Mouse (Mus musculus) kidney, embryonic 15.5 days (tissue): ENCODE results near the gene Nek6. TPM values are rescaled to one million over a fixed set of nuclear protein-coding genes. Genes with fewer than 3 reads are reported as not detected.

Experiments
- ATAC-seq: fragments of 200-750 bp; cut with Nextera tagmentation; replicated peaks from 2 replicates; pipeline ENCODE4 v1.8.0; 2017; ENCODE audit warnings: moderate TSS enrichment; ENCODE audit not compliant: low FRiP score
- H3K27ac ChIP-seq: fragments of 300-500 bp; sonication (generic); 2 replicates; pipeline ENCODE4 v1.5.1; 2015; ENCODE audit warnings: mild to moderate bottlenecking, inconsistent platforms
- H3K27me3 ChIP-seq: fragments of 300-500 bp; sonication (generic); 2 replicates; pipeline ENCODE4 v1.6.1; 2015; ENCODE audit warnings: inconsistent platforms
- H3K36me3 ChIP-seq: fragments of 300-500 bp; sonication (generic); 2 replicates; pipeline ENCODE4 v1.6.1; 2015; ENCODE audit warnings: inconsistent platforms
- H3K4me1 ChIP-seq: fragments of 300-500 bp; sonication (generic); 2 replicates; pipeline ENCODE4 v1.6.1; 2015; ENCODE audit warnings: inconsistent platforms
- H3K4me2 ChIP-seq: fragments of 300-500 bp; sonication (generic); 2 replicates; pipeline ENCODE4 v1.6.1; 2015; ENCODE audit warnings: moderate library complexity, mild to moderate bottlenecking, inconsistent platforms
- H3K4me3 ChIP-seq: fragments of 300-500 bp; sonication (generic); replicated peaks from 2 replicates; pipeline ENCODE4 v1.5.1; 2015; ENCODE audit warnings: mild to moderate bottlenecking, inconsistent platforms
- H3K9ac ChIP-seq: fragments of 300-500 bp; sonication (generic); 2 replicates; pipeline ENCODE4 v1.6.1; 2015; ENCODE audit warnings: mild to moderate bottlenecking, inconsistent platforms
- H3K9me3 ChIP-seq: fragments of 300-500 bp; sonication (generic); replicated peaks from 2 replicates; pipeline ENCODE4 v1.6.1; 2016; ENCODE audit warnings: inconsistent platforms
- WGBS: fragments of 180-500 bp; shearing (Covaris S2); methylation state at CpG from one replicate; pipeline ENCODE4 v1.1.7; 2015; ENCODE audit warnings: mixed read lengths; 5-methylcytosine and 5-hydroxymethylcytosine counted together
- polyA plus RNA-seq: library from polyadenylated mRNA; unstranded; fragments of >200 nt; fragmentation: Nextera tagmentation; extraction: Ambion mirVana; gene quantifications from 2 replicates; pipeline ENCODE4 v1.2.1, GENCODE M21; 2015

Nek6 gene
- polyA plus RNA-seq, 1 experiment from 2014 or later, result 73.1 TPM

- Histone ChIP-seq H3K4me1 (no peaks in the 10 kb centered on the region), H3K9me3 (no peaks in the 10 kb centered on the region), H3K4me2 (no peak overlapping the region), H3K9ac (no peak overlapping the region), H3K27me3 (no peaks in the 10 kb centered on the region), H3K36me3 (peaks cover 47% of the 10 kb centered on the region), H3K4me3 (no peak overlapping the region), H3K27ac (no peak overlapping the region)
- WGBS, result 69% methylated on average over 17 of the region's 17 CpGs
- ATAC-seq, result peak; percentile 33; the same call in 1 of the 2 replicates
Observed at GRCm38 (mm10) chr2:38560296-38561227, 49.1 kb downstream of the Nek6 start.

- no peak for ATAC-seq
- peaks cover 56% of the 10 kb centered on the region for H3K36me3 ChIP-seq
- WGBS, result 88% methylated on average over 4 of the region's 4 CpGs
Observed at GRCm38 (mm10) chr2:38562596-38562995, 51.2 kb downstream of the Nek6 start.

GRCm38 (mm10) chr2:38571971-38572601 lies 60.6 kb downstream of the Nek6 start:
- peaks cover 72% of the 10 kb centered on the region for H3K36me3 ChIP-seq
- H3K27me3 ChIP-seq, result no peaks in the 10 kb centered on the region
- no peaks in the 10 kb centered on the region for H3K9me3 ChIP-seq
- no peak overlapping the region for H3K4me2 ChIP-seq
- WGBS, result 87% methylated on average over 23 of the region's 23 CpGs
- H3K9ac ChIP-seq, result no peak overlapping the region
- ATAC-seq, result no peak
- H3K4me1 ChIP-seq, result 0 out of 2 replicates have a peak, but pooled peaks cover 3% of the 10 kb centered on the region
- no peak overlapping the region for H3K27ac ChIP-seq
- no peak overlapping the region for H3K4me3 ChIP-seq

More at GRCm38 (mm10) chr2:38562596-38562995, 51.2 kb downstream of the Nek6 start:
- Histone ChIP-seq H3K9ac (no peak overlapping the region), H3K9me3 (no peaks in the 10 kb centered on the region), H3K27me3 (no peaks in the 10 kb centered on the region), H3K4me1 (no peaks in the 10 kb centered on the region), H3K4me3 (no peak overlapping the region), H3K27ac (no peak overlapping the region), H3K4me2 (no peak overlapping the region)

GRCm38 (mm10) chr2:38574697-38575096 lies 63.3 kb downstream of the Nek6 start:
- H3K4me3 ChIP-seq, result no peak overlapping the region
- H3K9ac ChIP-seq, result no peak overlapping the region
- H3K4me1 ChIP-seq, result 0 out of 2 replicates have a peak, but pooled peaks cover 3% of the 10 kb centered on the region
- WGBS, result 90% methylated on average over 2 of the region's 2 CpGs
- H3K27ac ChIP-seq, result no peak overlapping the region
- no peaks in the 10 kb centered on the region for H3K27me3 ChIP-seq
- no peaks in the 10 kb centered on the region for H3K9me3 ChIP-seq
- no peak for ATAC-seq
- H3K4me2 ChIP-seq, result no peak overlapping the region
- H3K36me3 ChIP-seq, result peaks cover 80% of the 10 kb centered on the region

- Histone ChIP-seq H3K36me3 (peaks cover 59% of the 10 kb centered on the region), H3K4me3 (no peak overlapping the region), H3K4me2 (no peak overlapping the region), H3K27me3 (no peaks in the 10 kb centered on the region), H3K27ac (no peak overlapping the region), H3K9me3 (no peaks in the 10 kb centered on the region), H3K9ac (no peak overlapping the region), H3K4me1 (0 out of 2 replicates have a peak, but pooled peaks cover 3% of the 10 kb centered on the region)
- WGBS, result 66% methylated on average over 13 of the region's 13 CpGs
- ATAC-seq, result no peak
Observed at GRCm38 (mm10) chr2:38578602-38579521, 67.4 kb downstream of the Nek6 start.

- H3K9ac ChIP-seq, result no peak overlapping the region
- no peak for ATAC-seq
- H3K36me3 ChIP-seq, result peaks cover 64% of the 10 kb centered on the region
- no peak overlapping the region for H3K4me3 ChIP-seq
- 48% methylated on average over 1 of the region's 1 CpGs for WGBS
- no peaks in the 10 kb centered on the region for H3K27me3 ChIP-seq
- 0 out of 2 replicates have a peak, but pooled peaks cover 3% of the 10 kb centered on the region for H3K4me1 ChIP-seq
- H3K4me2 ChIP-seq, result no peak overlapping the region
- H3K9me3 ChIP-seq, result no peaks in the 10 kb centered on the region
- H3K27ac ChIP-seq, result no peak overlapping the region
Observed at GRCm38 (mm10) chr2:38579528-38579927, 68.1 kb downstream of the Nek6 start.

GRCm38 (mm10) chr2:38583982-38584381 lies 72.5 kb downstream of the Nek6 start:
- 80% methylated on average over 2 of the region's 2 CpGs for WGBS
- H3K4me3 ChIP-seq, result no peak overlapping the region
- H3K27ac ChIP-seq, result no peak overlapping the region
- no peaks in the 10 kb centered on the region for H3K9me3 ChIP-seq
- H3K36me3 ChIP-seq, result peaks cover 72% of the 10 kb centered on the region
- no peak overlapping the region for H3K9ac ChIP-seq
- H3K4me2 ChIP-seq, result no peak overlapping the region
- no peak for ATAC-seq
- H3K27me3 ChIP-seq, result no peaks in the 10 kb centered on the region
- no peaks in the 10 kb centered on the region for H3K4me1 ChIP-seq

GRCm38 (mm10) chr2:38584514-38585378 lies 73.3 kb downstream of the Nek6 start:
- no peaks in the 10 kb centered on the region for H3K4me1 ChIP-seq
- H3K9ac ChIP-seq, result no peak overlapping the region
- H3K36me3 ChIP-seq, result peaks cover 72% of the 10 kb centered on the region
- no peaks in the 10 kb centered on the region for H3K9me3 ChIP-seq
- H3K4me3 ChIP-seq, result no peak overlapping the region
- H3K27me3 ChIP-seq, result no peaks in the 10 kb centered on the region
- 0 out of 2 replicates have a peak, but pooled peaks have one; percentile 9 for ATAC-seq
- WGBS, result 50% methylated on average over 13 of the region's 13 CpGs
- H3K27ac ChIP-seq, result no peak overlapping the region
- H3K4me2 ChIP-seq, result no peak overlapping the region

- Histone ChIP-seq H3K27me3 (no peaks in the 10 kb centered on the region), H3K27ac (peak overlapping the region; percentile 14; the same call in 1 of the 2 replicates), H3K4me2 (no peak overlapping the region), H3K4me3 (no peak overlapping the region), H3K4me1 (no peaks in the 10 kb centered on the region), H3K9me3 (no peaks in the 10 kb centered on the region), H3K36me3 (peaks cover 72% of the 10 kb centered on the region), H3K9ac (no peak overlapping the region)
- peak; percentile 52; the same call in 1 of the 2 replicates for ATAC-seq
- 39% methylated on average over 5 of the region's 5 CpGs for WGBS
Observed at GRCm38 (mm10) chr2:38585379-38585736, 73.9 kb downstream of the Nek6 start.

- 83% methylated on average over 6 of the region's 6 CpGs for WGBS
- no peak overlapping the region for H3K4me3 ChIP-seq
- H3K9ac ChIP-seq, result no peak overlapping the region
Observed at GRCm38 (mm10) chr2:38586733-38587132, 75.3 kb downstream of the Nek6 start.

More at GRCm38 (mm10) chr2:38586733-38587132, 75.3 kb downstream of the Nek6 start:
- no peak for ATAC-seq
- H3K4me1 ChIP-seq, result no peaks in the 10 kb centered on the region
- H3K27ac ChIP-seq, result no peak overlapping the region
- no peaks in the 10 kb centered on the region for H3K27me3 ChIP-seq
- peaks cover 76% of the 10 kb centered on the region for H3K36me3 ChIP-seq
- no peak overlapping the region for H3K4me2 ChIP-seq
- no peaks in the 10 kb centered on the region for H3K9me3 ChIP-seq
